Mouse (Mus musculus): Measurements from ENCODE around the gene Khdc4. TPM values are rescaled to one million over a fixed set of nuclear protein-coding genes. Genes with fewer than 3 reads are reported as not detected.

The Khdc4 gene
- polyA plus RNA-seq, 1 experiment from 2014 or later = 79.3 TPM

DNA sequence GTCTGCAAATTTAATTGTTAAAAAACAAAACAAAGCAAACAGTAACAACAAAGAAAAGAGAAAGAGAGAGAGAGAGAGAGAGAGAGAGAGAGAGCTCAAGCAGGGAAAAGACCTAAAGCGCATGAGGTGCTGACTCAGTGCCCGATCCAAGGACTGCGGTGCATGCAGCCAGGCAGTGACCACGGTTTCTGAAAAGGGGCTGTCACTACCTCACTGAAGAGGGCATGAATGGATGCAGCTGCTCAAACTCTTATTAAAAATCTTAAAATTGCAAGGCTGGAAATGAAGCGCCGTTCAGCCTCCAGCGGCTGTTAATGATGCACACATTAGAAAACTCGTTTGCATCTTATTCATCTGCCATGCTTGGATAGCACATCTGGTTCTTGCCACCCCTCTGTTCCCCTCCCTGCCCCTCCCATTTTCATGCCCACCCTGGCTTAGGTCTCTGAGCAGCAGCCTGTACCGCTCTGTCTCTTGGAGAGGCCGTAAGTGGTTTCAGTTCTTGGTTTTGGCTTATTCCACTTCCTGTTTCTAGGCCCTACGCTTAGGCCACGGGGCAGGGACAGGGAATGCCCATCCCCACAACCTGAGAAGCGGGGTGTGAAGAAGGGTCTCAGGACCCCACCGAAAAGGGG, 37.7 kb upstream of the Khdc4 start:
- WGBS = 85% methylated on average over 14 of the region's 14 CpGs
- DNase-seq (ENCODE audit: low spot score) = no peak
- H3K4me2 ChIP-seq (replicated peaks) = no peak overlapping the region
- no peaks in the 10 kb centered on the region for H3K9me3 ChIP-seq (ENCODE audit: control insufficient read depth, low read length)
- peak overlapping the region; percentile 11; the same call in 1 of the 2 replicates for H3K27ac ChIP-seq
- H3K4me1 ChIP-seq (replicated peaks; ENCODE audit: control insufficient read depth, insufficient read depth, low read length) = no peaks in the 10 kb centered on the region
- H3K4me3 ChIP-seq (replicated peaks; ENCODE audit: low read length) = no peak overlapping the region
- ATAC-seq (ENCODE audit: low FRiP score) = no peak
- H3K9ac ChIP-seq = no peak overlapping the region
- H3K27me3 ChIP-seq (ENCODE audit: control insufficient read depth, insufficient read depth, low read length) = no peaks in the 10 kb centered on the region
- peaks cover 59% of the 10 kb centered on the region for H3K36me3 ChIP-seq (replicated peaks; ENCODE audit: control insufficient read depth, insufficient read depth)

DNA sequence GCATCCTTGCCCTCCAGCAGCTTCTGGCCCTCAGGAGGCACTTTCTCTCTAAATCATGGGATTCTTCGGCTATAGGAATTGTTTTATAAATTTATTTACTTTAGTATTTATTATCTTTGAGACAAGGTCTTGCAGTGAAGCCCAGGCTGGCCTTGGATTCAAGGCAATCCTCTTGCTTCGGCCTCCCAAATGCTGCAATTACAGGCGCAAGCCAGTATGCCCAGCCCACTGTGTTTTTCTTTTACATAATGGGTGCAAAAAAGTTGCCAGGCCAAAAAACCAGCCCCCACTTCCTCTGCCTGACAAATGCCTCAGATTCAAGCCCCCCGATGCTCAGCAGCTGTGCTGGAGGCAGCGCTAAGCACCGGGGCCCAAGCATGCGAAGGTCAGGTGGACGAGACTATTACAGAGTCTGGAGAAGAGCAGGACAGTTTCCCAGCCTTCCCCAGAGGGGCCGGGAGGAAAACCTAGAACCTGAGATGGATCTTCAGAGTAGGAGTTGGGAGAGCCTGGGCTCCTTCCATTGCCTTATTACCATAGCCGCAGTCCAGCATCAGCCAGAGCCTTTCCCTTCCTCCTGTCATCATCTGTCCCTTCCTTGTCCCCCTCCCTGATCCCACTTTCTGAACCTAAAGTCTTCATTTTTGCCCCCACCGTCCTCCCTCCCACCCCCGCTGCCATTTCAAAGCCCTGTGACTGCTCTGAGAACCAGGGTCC, 37.0 kb upstream of the Khdc4 start:
- no peak overlapping the region for H3K4me2 ChIP-seq (replicated peaks)
- no peaks in the 10 kb centered on the region for H3K27me3 ChIP-seq (ENCODE audit: control insufficient read depth, insufficient read depth, low read length)
- DNase-seq (ENCODE audit: low spot score) (no peak), ATAC-seq (ENCODE audit: low FRiP score) (no peak)
- H3K9me3 ChIP-seq (ENCODE audit: control insufficient read depth, low read length) = no peaks in the 10 kb centered on the region
- H3K27ac ChIP-seq = peak overlapping the region; percentile 11; the same call in 1 of the 2 replicates
- no peak overlapping the region for H3K9ac ChIP-seq
- 86% methylated on average over 12 of the region's 12 CpGs for WGBS
- no peaks in the 10 kb centered on the region for H3K4me1 ChIP-seq (replicated peaks; ENCODE audit: control insufficient read depth, insufficient read depth, low read length)
- no peak overlapping the region for H3K4me3 ChIP-seq (replicated peaks; ENCODE audit: low read length)
- H3K36me3 ChIP-seq (replicated peaks; ENCODE audit: control insufficient read depth, insufficient read depth) = peaks cover 52% of the 10 kb centered on the region

GRCm38 (mm10) chr3:88649186-88649585, 36.4 kb upstream of the Khdc4 start:
- Histone ChIP-seq H3K9me3 (ENCODE audit: control insufficient read depth, low read length) (no peaks in the 10 kb centered on the region), H3K36me3 (replicated peaks; ENCODE audit: control insufficient read depth, insufficient read depth) (peaks cover 46% of the 10 kb centered on the region), H3K9ac (no peak overlapping the region), H3K27ac (no peak overlapping the region), H3K4me3 (replicated peaks; ENCODE audit: low read length) (no peak overlapping the region), H3K4me2 (replicated peaks) (no peak overlapping the region), H3K4me1 (replicated peaks; ENCODE audit: control insufficient read depth, insufficient read depth, low read length) (no peaks in the 10 kb centered on the region), H3K27me3 (ENCODE audit: control insufficient read depth, insufficient read depth, low read length) (no peaks in the 10 kb centered on the region)
- WGBS = 81% methylated on average over 10 of the region's 10 CpGs
- no peak for DNase-seq (ENCODE audit: low spot score)
- no peak for ATAC-seq (ENCODE audit: low FRiP score)

DNA sequence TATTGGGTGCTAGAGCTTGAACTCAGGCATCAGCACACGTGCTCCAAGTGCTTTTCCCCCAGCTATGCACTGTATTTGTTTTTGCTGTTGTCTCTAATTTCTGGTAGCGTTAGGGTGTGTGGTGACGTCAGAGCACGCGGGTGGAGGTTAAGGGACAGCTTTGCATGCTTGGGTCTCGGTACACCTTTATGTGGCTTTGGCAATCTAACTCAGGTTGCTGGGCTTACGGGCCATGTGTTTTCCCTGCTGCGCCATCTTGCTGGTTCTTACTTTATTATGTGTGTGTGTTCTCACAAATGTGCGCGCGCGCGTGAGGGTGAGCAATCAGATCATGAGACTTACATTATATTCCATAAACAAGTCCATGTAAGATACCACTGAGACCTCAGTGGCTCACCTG, 35.6 kb upstream of the Khdc4 start:
- Histone ChIP-seq H3K36me3 (replicated peaks; ENCODE audit: control insufficient read depth, insufficient read depth) (peaks cover 38% of the 10 kb centered on the region), H3K4me3 (replicated peaks; ENCODE audit: low read length) (no peak overlapping the region), H3K4me2 (replicated peaks) (no peak overlapping the region), H3K27me3 (ENCODE audit: control insufficient read depth, insufficient read depth, low read length) (no peaks in the 10 kb centered on the region), H3K9ac (no peak overlapping the region), H3K4me1 (replicated peaks; ENCODE audit: control insufficient read depth, insufficient read depth, low read length) (no peaks in the 10 kb centered on the region), H3K27ac (no peak overlapping the region), H3K9me3 (ENCODE audit: control insufficient read depth, low read length) (no peaks in the 10 kb centered on the region)
- DNase-seq (ENCODE audit: low spot score) (no peak), ATAC-seq (ENCODE audit: low FRiP score) (no peak)
- WGBS = 96% methylated on average over 13 of the region's 13 CpGs

DNA sequence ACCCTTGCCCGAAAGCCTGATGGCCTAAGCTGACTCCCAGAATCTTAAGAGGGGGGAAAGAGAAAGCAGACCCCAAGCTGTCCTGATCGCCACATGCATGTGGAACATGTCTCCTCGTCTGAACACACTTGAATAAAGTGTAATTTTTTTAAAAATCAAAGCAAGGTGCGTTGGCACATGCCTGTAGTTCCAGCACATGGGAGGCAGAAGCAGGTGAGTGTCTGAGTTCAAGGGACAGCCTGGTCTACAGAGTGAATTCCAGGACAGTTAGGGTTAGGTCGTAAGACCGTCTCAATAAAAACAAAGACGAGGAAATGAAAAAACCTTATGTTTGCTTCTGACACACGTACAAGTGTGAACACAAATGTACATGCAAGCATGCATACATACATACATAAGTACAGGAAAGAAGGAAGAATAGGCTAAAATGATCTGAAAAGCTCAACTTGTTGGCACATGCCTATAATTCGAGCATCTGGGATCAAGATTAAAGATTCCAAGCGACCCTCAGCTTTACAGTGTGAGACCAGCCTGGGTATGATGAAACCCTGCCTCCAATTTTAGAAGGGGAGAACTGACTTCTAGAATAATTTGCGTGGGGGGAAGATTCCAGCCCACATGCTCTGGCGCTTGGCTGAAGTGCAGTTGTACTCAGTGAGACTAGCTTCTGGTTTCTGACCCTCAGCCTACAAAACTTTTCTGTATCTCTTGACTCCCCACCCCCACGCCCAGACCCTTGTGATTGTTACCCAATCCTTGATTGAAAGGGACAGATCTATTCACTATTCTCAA, 34.7 kb upstream of the Khdc4 start:
- Histone ChIP-seq H3K27ac (no peak overlapping the region), H3K4me2 (replicated peaks) (no peak overlapping the region), H3K9me3 (ENCODE audit: control insufficient read depth, low read length) (no peaks in the 10 kb centered on the region), H3K36me3 (replicated peaks; ENCODE audit: control insufficient read depth, insufficient read depth) (peaks cover 29% of the 10 kb centered on the region), H3K4me3 (replicated peaks; ENCODE audit: low read length) (no peak overlapping the region), H3K9ac (no peak overlapping the region), H3K4me1 (replicated peaks; ENCODE audit: control insufficient read depth, insufficient read depth, low read length) (no peaks in the 10 kb centered on the region), H3K27me3 (ENCODE audit: control insufficient read depth, insufficient read depth, low read length) (no peaks in the 10 kb centered on the region)
- DNase-seq (ENCODE audit: low spot score) = no peak
- 83% methylated on average over 13 of the region's 13 CpGs for WGBS
- ATAC-seq (ENCODE audit: low FRiP score) = no peak

DNA sequence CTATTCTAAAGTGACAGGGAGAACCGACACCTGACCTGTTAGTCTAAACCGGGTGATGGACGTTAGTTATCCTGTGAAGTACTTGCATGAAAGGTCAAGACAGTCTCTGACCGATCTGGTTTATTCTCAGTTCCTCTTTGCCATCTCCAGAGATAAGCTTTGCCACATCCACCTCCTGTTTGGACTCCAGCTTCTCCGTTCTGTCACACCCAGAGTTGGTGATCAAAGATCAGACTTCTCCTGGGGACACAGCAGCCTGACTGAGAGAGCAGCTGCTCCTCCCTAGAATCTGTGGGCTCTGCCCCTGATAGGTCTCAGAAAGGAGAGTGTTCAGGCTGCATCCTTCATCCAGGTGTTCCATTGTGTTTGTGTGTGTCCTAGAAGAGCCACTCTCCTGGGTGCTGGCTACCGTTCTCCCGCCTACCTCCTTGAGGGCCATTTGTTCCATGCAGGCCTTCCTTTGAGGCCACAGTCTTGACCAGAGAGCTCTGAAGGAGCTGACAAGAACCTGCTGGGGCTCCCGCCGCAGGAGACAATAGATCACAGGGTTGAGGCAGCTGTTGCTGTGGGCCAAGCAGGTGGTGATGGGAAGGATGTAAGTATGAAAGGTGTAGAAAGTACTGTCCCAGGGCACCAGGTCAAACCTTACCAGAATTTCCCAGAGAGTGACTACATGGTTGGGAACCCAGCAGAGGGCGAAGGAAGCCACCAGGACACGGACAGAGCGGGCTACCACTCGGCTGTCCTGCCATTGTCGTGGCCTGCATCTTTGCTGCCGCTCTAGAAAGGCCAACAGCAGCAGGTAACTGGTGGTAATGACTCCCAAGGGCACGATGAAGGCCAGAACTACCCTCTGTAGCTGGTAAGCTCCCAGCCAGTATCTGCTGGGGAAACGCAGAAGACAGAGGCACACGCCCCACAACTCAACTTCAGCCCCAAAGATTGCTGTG, 33.7 kb upstream of the Khdc4 start:
- no peak overlapping the region for H3K4me2 ChIP-seq (replicated peaks)
- H3K9ac ChIP-seq = no peak overlapping the region
- H3K36me3 ChIP-seq (replicated peaks; ENCODE audit: control insufficient read depth, insufficient read depth) = peaks cover 19% of the 10 kb centered on the region
- no peaks in the 10 kb centered on the region for H3K9me3 ChIP-seq (ENCODE audit: control insufficient read depth, low read length)
- WGBS = 80% methylated on average over 18 of the region's 18 CpGs
- ATAC-seq (ENCODE audit: low FRiP score) = no peak
- no peak overlapping the region for H3K4me3 ChIP-seq (replicated peaks; ENCODE audit: low read length)
- no peaks in the 10 kb centered on the region for H3K4me1 ChIP-seq (replicated peaks; ENCODE audit: control insufficient read depth, insufficient read depth, low read length)
- no peaks in the 10 kb centered on the region for H3K27me3 ChIP-seq (ENCODE audit: control insufficient read depth, insufficient read depth, low read length)
- DNase-seq (ENCODE audit: low spot score) = no peak
- H3K27ac ChIP-seq = no peak overlapping the region

DNA sequence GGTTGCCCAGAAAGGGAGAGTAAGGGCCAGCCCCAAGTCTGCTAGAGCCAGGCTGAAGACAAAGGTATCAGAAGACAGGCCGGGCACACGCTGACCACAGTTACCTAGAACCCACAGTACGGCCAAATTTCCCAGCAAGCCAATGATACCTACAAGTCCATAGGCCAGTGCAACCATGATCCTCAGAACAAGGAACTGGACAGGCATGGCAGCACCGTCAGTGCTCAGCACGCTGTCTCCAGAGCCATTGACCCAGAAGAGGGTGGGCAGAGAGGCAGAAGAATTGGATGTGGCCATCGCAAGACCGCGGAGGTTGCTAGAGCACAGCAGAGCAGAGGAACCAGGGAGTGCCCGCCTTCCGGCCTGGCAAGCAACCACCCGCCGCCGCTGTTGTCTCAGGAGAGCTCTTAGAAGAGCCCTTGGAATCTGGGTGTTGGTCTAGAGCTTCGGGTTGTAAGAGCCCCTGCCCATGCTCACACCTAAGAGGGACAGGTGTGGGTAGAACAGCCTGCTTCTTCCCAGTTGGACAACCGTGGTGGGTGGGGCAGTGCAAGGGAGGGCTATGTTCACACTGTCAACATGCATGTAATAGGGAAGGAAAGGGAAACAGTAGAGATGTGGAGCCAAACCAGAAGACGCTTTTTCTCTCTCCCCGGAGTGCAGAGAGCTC, 32.6 kb upstream of the Khdc4 start, which contains the start of gene Rxfp4:
Gene Rxfp4 (minus strand): TSS at position 297 of the 670 bp plus-strand sequence.
- Histone ChIP-seq H3K4me3 (replicated peaks; ENCODE audit: low read length) (no peak within 1 kb of the TSS), H3K4me2 (replicated peaks) (no peak within 1 kb of the TSS), H3K27ac (no peak within 1 kb of the TSS), H3K4me1 (replicated peaks; ENCODE audit: control insufficient read depth, insufficient read depth, low read length) (no peaks in the 10 kb centered on the region), H3K27me3 (ENCODE audit: control insufficient read depth, insufficient read depth, low read length) (no peaks in the 10 kb centered on the region), H3K9ac (no peak within 1 kb of the TSS), H3K9me3 (ENCODE audit: control insufficient read depth, low read length) (no peaks in the 10 kb centered on the region), H3K36me3 (replicated peaks; ENCODE audit: control insufficient read depth, insufficient read depth) (peaks cover 8% of the 10 kb centered on the region)
- ATAC-seq (ENCODE audit: low FRiP score) (no peak), DNase-seq (ENCODE audit: low spot score) (no peak)
- 94% methylated on average over 17 of the region's 17 CpGs for WGBS

DNA sequence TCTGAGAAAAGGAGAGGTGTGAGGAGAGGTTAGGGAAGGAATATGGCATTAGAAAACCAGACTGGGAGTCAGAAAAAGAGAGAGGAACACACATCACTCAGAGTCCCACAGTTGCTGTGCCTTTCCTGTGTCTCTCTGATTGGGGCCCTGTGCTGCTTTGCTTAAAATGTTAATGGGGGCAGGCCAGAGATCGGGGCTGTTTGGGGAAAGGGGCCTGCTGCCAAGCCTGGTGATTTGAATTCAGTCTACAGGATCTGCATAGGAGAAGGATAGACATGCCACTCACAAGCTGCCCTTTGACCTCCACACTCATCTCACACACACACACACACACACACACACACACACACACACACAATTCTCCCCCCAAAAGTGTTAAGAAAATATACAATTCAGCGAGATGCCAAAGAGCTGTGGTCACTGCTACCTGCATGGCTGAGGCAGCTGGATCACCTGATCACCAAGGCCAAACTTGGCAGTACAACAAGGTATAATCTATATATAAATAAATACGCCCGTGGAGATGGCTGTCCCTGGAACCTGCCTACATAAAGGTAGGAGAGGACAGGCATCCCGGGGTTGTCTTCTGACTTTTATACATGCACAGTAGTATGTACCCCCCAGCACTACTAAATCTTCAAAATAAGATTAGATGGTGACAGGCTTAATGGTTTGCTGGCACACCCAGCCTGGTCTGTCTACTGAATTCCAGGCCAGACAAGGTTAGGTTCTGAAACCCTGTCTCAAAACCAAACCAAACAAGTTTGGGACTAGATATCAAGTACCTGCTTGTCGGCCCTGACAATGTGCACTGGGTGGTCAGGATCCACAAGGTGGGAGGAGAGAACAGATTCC, 31.9 kb upstream of the Khdc4 start:
- no peaks in the 10 kb centered on the region for H3K4me1 ChIP-seq (replicated peaks; ENCODE audit: control insufficient read depth, insufficient read depth, low read length)
- no peak overlapping the region for H3K27ac ChIP-seq
- ATAC-seq (ENCODE audit: low FRiP score) = no peak
- DNase-seq (ENCODE audit: low spot score) = no peak
- H3K9ac ChIP-seq = no peak overlapping the region
- H3K4me3 ChIP-seq (replicated peaks; ENCODE audit: low read length) = no peak overlapping the region
- H3K27me3 ChIP-seq (ENCODE audit: control insufficient read depth, insufficient read depth, low read length) = no peaks in the 10 kb centered on the region
- H3K9me3 ChIP-seq (ENCODE audit: control insufficient read depth, low read length) = no peaks in the 10 kb centered on the region
- peaks cover under 1% of the 10 kb centered on the region for H3K36me3 ChIP-seq (replicated peaks; ENCODE audit: control insufficient read depth, insufficient read depth)
- no peak overlapping the region for H3K4me2 ChIP-seq (replicated peaks)
- 90% methylated on average over 6 of the region's 6 CpGs for WGBS

Data from hindbrain, embryonic 14.5 days (tissue).